Mouse (Mus musculus) erythroblast, embryonic 14.5 days (primary cell): Measurements from ENCODE around the gene Tfrc.

Source experiments
- GATA1 ChIP-seq: IDR thresholded peaks from 2 replicates; pipeline ENCODE4 v1.6.1; 2012; ENCODE audit warnings: low read length, inconsistent platforms, mixed read lengths
- TAL1 ChIP-seq: IDR thresholded peaks from 3 replicates; pipeline ENCODE4 v1.6.1; 2012; ENCODE audit warnings: low read length, inconsistent platforms, mixed read lengths

GRCm38 (mm10) chr16:32680806-32681205 lies 72.1 kb downstream of the Tfrc start:
- TF ChIP-seq GATA1 (no peak), TAL1 (no peak)
